Comparison of ENCODE assay signal across 21 mouse cellular contexts in genomic region chr10:94989321-94989720, GRCm38 (mm10). TPM values are rescaled to one million over a fixed set of nuclear protein-coding genes. Genes with fewer than 3 reads are reported as not detected.
A peak's percentile ranks its signal among the peaks of the same experiment; 100 is the strongest.
DNase-seq lines count a peak whose midpoint lies in the region; TF ChIP-seq lines count a peak whose summit lies in the region.
"Had no signal": no experiment of that assay in that cellular context is flagged by ENCODE, and none has a peak within 500 bp of the region (broad histone marks: within the 10 kb centered on the region; RNA-seq: fewer than 3 reads in every experiment).

No protein-coding gene starts in this region.

- no peaks in the 10 kb centered on the region; the same call in 1 of the 2 replicates for H3K4me1 ChIP-seq in kidney, adult 2 months (ENCODE audit: control insufficient read depth, insufficient read depth, low read length)
- H3K4me1 ChIP-seq in limb, embryonic 10.5 days: peaks cover 12% of the 10 kb centered on the region

- TF ChIP-seq CTCF in kidney, adult 2 months (conservative IDR thresholded peaks at IDR 0.05; ENCODE audit: insufficient read depth, insufficient read length, low read depth, low read length): no peak

- no peak overlapping the region for H3K27ac ChIP-seq in kidney, adult 2 months (ENCODE audit: insufficient read depth, low read depth, low read length)
- no peak overlapping the region for H3K27ac ChIP-seq in limb, embryonic 10.5 days
- H3K27ac ChIP-seq: hindbrain, embryonic 15.5 days; limb, embryonic 13.5 days; liver, embryonic 13.5 days had no signal

- 68% methylated on average over 5 of the region's 5 CpGs for WGBS in kidney, adult 2 months
- WGBS in limb, embryonic 10.5 days: 83% methylated on average over 5 of the region's 5 CpGs

- H3K4me3 ChIP-seq in kidney, adult 2 months (ENCODE audit: insufficient read depth, low read depth, low read length): no peak overlapping the region
- no peak overlapping the region for H3K4me3 ChIP-seq in limb, embryonic 10.5 days
- H3K4me3 ChIP-seq: erythroblast, embryonic 14.5 days; hindbrain, embryonic 15.5 days; limb, embryonic 13.5 days; liver, embryonic 13.5 days had no signal

- H3K9me3 ChIP-seq in limb, embryonic 10.5 days (replicated peaks): no peaks in the 10 kb centered on the region
- H3K9me3 ChIP-seq: hindbrain, embryonic 15.5 days; limb, embryonic 13.5 days; liver, embryonic 13.5 days had no signal

- no peaks in the 10 kb centered on the region for H3K36me3 ChIP-seq in kidney, adult 2 months (ENCODE audit: control insufficient read depth, insufficient read depth, low read length)
- no peaks in the 10 kb centered on the region for H3K36me3 ChIP-seq in limb, embryonic 10.5 days
- H3K36me3 ChIP-seq: hindbrain, embryonic 15.5 days; limb, embryonic 13.5 days; liver, embryonic 13.5 days had no signal

- H3K27me3 ChIP-seq in kidney, adult 2 months (replicated peaks; ENCODE audit: control insufficient read depth, insufficient read depth, low read length): no peaks in the 10 kb centered on the region
- peaks cover 16% of the 10 kb centered on the region; the same call in 1 of the 2 replicates for H3K27me3 ChIP-seq in limb, embryonic 10.5 days (ENCODE audit: low read depth, poor library complexity, severe bottlenecking)
- H3K27me3 ChIP-seq: hindbrain, embryonic 15.5 days; limb, embryonic 13.5 days had no signal

- peak; percentile 25 for DNase-seq in gastrocnemius, postnatal 10 days
- DNase-seq in gastrocnemius, postnatal 25 days: no peak
- DNase-seq in kidney, adult 2 months: peak; percentile 18
- DNase-seq in kidney, adult 9 months: no peak
- DNase-seq in testis, postnatal 10 days (ENCODE audit: low spot score): peak; percentile 59
- no peak for DNase-seq in testis, postnatal 14 days (ENCODE audit: low spot score)
- no peak for DNase-seq in limb, embryonic 10.5 days (ENCODE audit: low spot score)
- DNase-seq: adrenal gland, adult 8-10 months; B cell, adult 2 months; cerebellum, adult 11-12 months; gastrocnemius, postnatal 14 days; heart, adult 11 months; layer of hippocampus, adult 9-11 months; liver, embryonic 13.5 days; lung, postnatal 14 days; midbrain, embryonic 14.5 days; thymus, adult 18-20 months; thymus, postnatal 25 days had no signal

- TF ChIP-seq POLR2A in kidney, adult 2 months (IDR thresholded peaks at IDR 0.05; ENCODE audit: low read depth, low read length): no peak

RNA-seq across cellular contexts. Expression of gene Plxnc1, which starts 44.7 kb away (rescaled TPM):
- total RNA-seq in gastrocnemius, postnatal 10 days (2021): 1 to 10 TPM; 2.9 to 3.9 TPM
- under 1 TPM; 0.61 to 0.75 TPM for total RNA-seq in gastrocnemius, postnatal 25 days (2021)
- polyA plus RNA-seq in kidney, adult 2 months (2012; rRNA removed): 0.42 and 1.5 TPM in 2 replicates
- polyA plus RNA-seq in limb, embryonic 10.5 days (2016; fragmentation: Nextera tagmentation; extraction: Ambion mirVana): 0.35 and 0.48 TPM in 2 replicates

Comparison
In these comparisons a context has a peak if more than half of its experiments do, and no peak if none do; other contexts are left out.
1. DNase-seq: peak in gastrocnemius, postnatal 10 days (single experiment), kidney, adult 2 months (single experiment) and testis, postnatal 10 days (single experiment); none in gastrocnemius, postnatal 25 days (single experiment), kidney, adult 9 months (single experiment), testis, postnatal 14 days (single experiment) and limb, embryonic 10.5 days (single experiment).